In genomic region chr7:75362541-75362940, GRCm38 (mm10) we compare ENCODE assay signal across 22 mouse cellular contexts. TPM values are rescaled to one million over a fixed set of nuclear protein-coding genes. Genes with fewer than 3 reads are reported as not detected.
DNase-seq lines count a peak whose midpoint lies in the region; ATAC-seq and TF ChIP-seq lines count a peak whose summit lies in the region.
"Had no signal": no experiment of that assay in that cellular context is flagged by ENCODE, and none has a peak within 500 bp of the region (broad histone marks: within the 10 kb centered on the region; RNA-seq: fewer than 3 reads in every experiment).

No protein-coding gene starts in this region.

- DNase-seq in 416B (ENCODE audit: low read depth) (peak; percentile 83), CH12.LX (ENCODE audit: extremely low read depth) (peak; percentile 30)
- DNase-seq in thymus, postnatal 0 days (ENCODE audit: low spot score) = peak; percentile 88
- DNase-seq in urinary bladder, postnatal 10 days (ENCODE audit: low spot score) = no peak
- DNase-seq in frontal cortex, adult 2 months (ENCODE audit: extremely low spot score in 1 of 2, low spot score in 1 of 2) = no peak
- DNase-seq in cerebellum, postnatal 4 days (ENCODE audit: low spot score in 2 of 2) = no peak
- no peak for DNase-seq in layer of hippocampus, adult 11-12 months (ENCODE audit: low spot score)
- DNase-seq: adrenal gland, postnatal 25 days; cerebellum, adult 18-20 months; embryo, embryonic 11 days; gastrocnemius, postnatal 25 days; kidney, adult 18-20 months; kidney, postnatal 14 days; right cerebral cortex, postnatal 14 days had no signal

- no peaks in the 10 kb centered on the region for H3K27me3 ChIP-seq in CH12.LX (replicated peaks)
- H3K27me3 ChIP-seq: hindbrain, embryonic 15.5 days; liver, embryonic 15.5 days had no signal

- no peak overlapping the region for H3K9ac ChIP-seq in CH12.LX (ENCODE audit: insufficient read depth, low read depth)
- H3K9ac ChIP-seq: hindbrain, embryonic 15.5 days; limb, embryonic 13.5 days; liver, embryonic 15.5 days had no signal

- TF ChIP-seq EP300 in CH12.LX (IDR thresholded peaks at IDR 0.05; ENCODE audit: low read length) = peak; percentile 58

- TF ChIP-seq POLR2A in CH12.LX (IDR thresholded peaks at IDR 0.05; ENCODE audit: low read depth, low read length) = no peak

- no peak for TF ChIP-seq RAD21 in CH12.LX (IDR thresholded peaks at IDR 0.05; ENCODE audit: low read depth, low read length)

- H3K4me2 ChIP-seq in CH12.LX (ENCODE audit: insufficient read depth, low read depth, poor library complexity, severe bottlenecking) = 0 out of 2 replicates have a peak overlapping the region, but pooled peaks have one; percentile 34
- H3K4me2 ChIP-seq: heart, embryonic 11.5 days; hindbrain, embryonic 15.5 days; limb, embryonic 13.5 days; liver, embryonic 15.5 days had no signal

- H3K9me3 ChIP-seq in CH12.LX (replicated peaks; ENCODE audit: low read length) = no peaks in the 10 kb centered on the region
- H3K9me3 ChIP-seq: hindbrain, embryonic 15.5 days; limb, embryonic 13.5 days; liver, embryonic 15.5 days had no signal

- peaks cover 5 to 9% of the 10 kb centered on the region in 2 experiments; a peak in 3 of 4 replicates for H3K4me1 ChIP-seq in CH12.LX (ENCODE audit: control insufficient read depth in 1 of 2, insufficient read depth in 2 of 2)
- H3K4me1 ChIP-seq: hindbrain, embryonic 15.5 days; liver, embryonic 15.5 days had no signal

- in situ Hi-C loops in CH12.LX (cut with MboI; ENCODE audit: low pct_ligation_motif_present, low pct_unique_long_range_greater_than_20kb, low sequenced_read_pairs) = no loop called here

- dilution Hi-C loops in CH12.LX (cut with MboI; ENCODE audit: extremely low pct_ligation_motif_present, extremely low pct_unique_long_range_greater_than_20kb, low sequenced_read_pairs) = no loop called here

- no peaks in the 10 kb centered on the region for H3K79me2 ChIP-seq in CH12.LX (replicated peaks; ENCODE audit: control insufficient read depth, extremely low read depth, insufficient read depth, poor library complexity, severe bottlenecking)

- no peak overlapping the region for H3K27ac ChIP-seq in CH12.LX (ENCODE audit: insufficient read depth, low read depth)
- H3K27ac ChIP-seq: hindbrain, embryonic 15.5 days; limb, embryonic 13.5 days; liver, embryonic 15.5 days had no signal

- peak; percentile 93 for ATAC-seq in inflammation-experienced regulatory T-cells, adult 6 months
- ATAC-seq: lung, postnatal 0 days; midbrain, embryonic 16.5 days had no signal

- no peak overlapping the region for H3K4me3 ChIP-seq in CH12.LX (replicated peaks in 1 of 3; ENCODE audit: low read depth in 2 of 3, low read length in 2 of 3, poor library complexity in 1 of 3)
- H3K4me3 ChIP-seq: hindbrain, embryonic 15.5 days; limb, embryonic 13.5 days; liver, embryonic 15.5 days; megakaryocyte, embryonic 14.5 days had no signal

- TF ChIP-seq CTCF in CH12.LX (conservative IDR thresholded peaks at IDR 0.05 in 1 of 2, IDR thresholded peaks at IDR 0.05 in 1 of 2; ENCODE audit: low read depth in 2 of 2, low read length in 2 of 2) = no peak

- H3K36me3 ChIP-seq in CH12.LX (replicated peaks in 1 of 2; ENCODE audit: control insufficient read depth in 1 of 2, insufficient read depth in 1 of 2, low read length in 1 of 2) = no peaks in the 10 kb centered on the region
- H3K36me3 ChIP-seq: hindbrain, embryonic 15.5 days; limb, embryonic 13.5 days; liver, embryonic 15.5 days had no signal

TF ChIP-seq in CH12.LX, 34 proteins besides CTCF, POLR2A, EP300 and RAD21:
- TF ChIP-seq TCF12 (IDR thresholded peaks at IDR 0.05; ENCODE audit: low read depth, low read length) (0 out of 2 replicates have a peak, but pooled peaks have one; percentile 9), BHLHE40 (IDR thresholded peaks at IDR 0.05; ENCODE audit: low read depth, low read length) (peak; percentile 62), ZC3H11A (IDR thresholded peaks at IDR 0.05; ENCODE audit: low read depth, low read length) (no peak), SIN3A (IDR thresholded peaks at IDR 0.05; ENCODE audit: low read length) (no peak), JUN (IDR thresholded peaks at IDR 0.05; ENCODE audit: insufficient read depth, low read depth, low read length) (no peak), KAT2A (IDR thresholded peaks at IDR 0.05; ENCODE audit: insufficient replicate concordance, low read length) (no peak), POLR2AphosphoS2 (IDR thresholded peaks at IDR 0.05; ENCODE audit: low read depth, low read length) (no peak), ZNF384 (IDR thresholded peaks at IDR 0.05; ENCODE audit: low read depth, low read length) (no peak), ZMIZ1 (IDR thresholded peaks at IDR 0.05; ENCODE audit: low read depth, low read length) (no peak), MXI1 (IDR thresholded peaks at IDR 0.05; ENCODE audit: low read depth, low read length) (no peak), CHD1 (IDR thresholded peaks at IDR 0.05; ENCODE audit: low read depth, low read length) (no peak), ELF1 (IDR thresholded peaks at IDR 0.05; ENCODE audit: low read depth, low read length) (no peak), PAX5 (IDR thresholded peaks at IDR 0.05; ENCODE audit: low read length) (no peak), TBP (conservative IDR thresholded peaks at IDR 0.05; ENCODE audit: low read depth, low read length) (no peak), USF1 (IDR thresholded peaks at IDR 0.05; ENCODE audit: low read depth, low read length) (no peak), SMC3 (IDR thresholded peaks at IDR 0.05; ENCODE audit: low read depth, low read length) (no peak), CHD2 (IDR thresholded peaks at IDR 0.05; ENCODE audit: low read length) (no peak), HCFC1 (IDR thresholded peaks at IDR 0.05; ENCODE audit: low read depth, low read length) (no peak), MEF2A (IDR thresholded peaks at IDR 0.05; ENCODE audit: borderline replicate concordance, low read depth, low read length) (peak; percentile 66), MAX (IDR thresholded peaks at IDR 0.05; ENCODE audit: low read length) (0 out of 2 replicates have a peak, but pooled peaks have one; percentile 18), MYC (IDR thresholded peaks at IDR 0.05; ENCODE audit: low read depth, low read length) (no peak), E2F4 (IDR thresholded peaks at IDR 0.05; ENCODE audit: insufficient replicate concordance, low read depth, low read length) (no peak), ZKSCAN1 (IDR thresholded peaks at IDR 0.05; ENCODE audit: borderline replicate concordance, low read depth, low read length) (no peak), IRF4 (IDR thresholded peaks at IDR 0.05; ENCODE audit: low read depth, low read length) (0 out of 2 replicates have a peak, but pooled peaks have one; percentile 21), GABPA (IDR thresholded peaks at IDR 0.05; ENCODE audit: insufficient replicate concordance, low read depth, low read length) (no peak), RCOR1 (conservative IDR thresholded peaks at IDR 0.05; ENCODE audit: low read depth, low read length) (no peak), UBTF (IDR thresholded peaks at IDR 0.05; ENCODE audit: low read depth, low read length) (no peak), NRF1 (IDR thresholded peaks at IDR 0.05; ENCODE audit: low read depth, low read length) (no peak), USF2 (conservative IDR thresholded peaks at IDR 0.05; ENCODE audit: low read depth, low read length) (no peak), ETS1 (conservative IDR thresholded peaks at IDR 0.05; ENCODE audit: low read depth, low read length) (0 out of 2 replicates have a peak, but pooled peaks have one; percentile 9), JUND (conservative IDR thresholded peaks at IDR 0.05; ENCODE audit: low read depth, low read length) (no peak), MAZ (IDR thresholded peaks at IDR 0.05; ENCODE audit: low read depth, low read length) (no peak), NELFE (IDR thresholded peaks at IDR 0.05; ENCODE audit: low read depth, low read length) (no peak), MAFK (IDR thresholded peaks at IDR 0.05; ENCODE audit: insufficient replicate concordance, low read length) (peak; percentile 35; the same call in 1 of the 2 replicates)

RNA-seq across cellular contexts. Expression of gene Sv2b, which starts 53.5 kb away (rescaled TPM):
- not detected in 2 replicates for total RNA-seq in CH12.LX (2012; rRNA removed)
- total RNA-seq in CH12.LX (2014; rRNA removed) = not detected in 2 replicates
- polyA plus RNA-seq in CH12.LX (2012; ENCODE audit: insufficient read length, low read depth) = 0.04 TPM in 1 of 2 replicates, not detected in the other
- polyA plus RNA-seq in inflammation-experienced regulatory T-cells, adult 6 months (2017; shearing (Covaris generic)) = not detected
- 2.1 and 2.9 TPM in 2 replicates for polyA plus RNA-seq in thymus, postnatal 0 days (2015; fragmentation: Nextera tagmentation; extraction: Ambion mirVana)
- polyA plus RNA-seq in frontal cortex, adult 2 months (2012; rRNA removed) = 110 and 139 TPM in 2 replicates

Comparison
In these comparisons a context has a peak if more than half of its experiments do, and no peak if none do; other contexts are left out.
1. DNase-seq: peak in 416B (single experiment), CH12.LX (single experiment) and thymus, postnatal 0 days (single experiment); none in urinary bladder, postnatal 10 days (single experiment), frontal cortex, adult 2 months (0 of 2), cerebellum, postnatal 4 days (0 of 2) and layer of hippocampus, adult 11-12 months (single experiment).
2. RNA of gene Sv2b, which starts 53.5 kb away (polyA plus RNA-seq): 110 to 139 TPM in frontal cortex, adult 2 months; 2.1 to 2.9 TPM in thymus, postnatal 0 days, 0.04 TPM in CH12.LX and not detected in inflammation-experienced regulatory T-cells, adult 6 months; every median in the first group is over 10 times any median in the second.